Mouse (Mus musculus) hematopoietic stem cell, adult 5-6 weeks (primary cell): ENCODE results near the gene Atp8a2. TPM values are rescaled to one million over a fixed set of nuclear protein-coding genes. Genes with fewer than 3 reads are reported as not detected.
"Not testable (repeated sequence)": the region's sequence is repeated elsewhere in the genome, so short reads cannot be mapped to it uniquely, and the experiment has no call there.

ENCODE experiments used
- ATAC-seq, 2 experiments: fragments of 125-278 bp in 1 of 2; replicated peaks in 1 of 2; 2 replicates each; pipeline ENCODE4 v1.8.0; 2016 to 2017; ENCODE audit warnings: inconsistent platforms in 2 of 2, mild to moderate bottlenecking in 2 of 2, moderate number of reproducible peaks in 2 of 2, low read depth in 1 of 2, moderate TSS enrichment in 1 of 2; ENCODE audit not compliant: low FRiP score in 2 of 2, poor library complexity in 2 of 2, severe bottlenecking in 2 of 2, insufficient read depth in 1 of 2, low TSS enrichment in 1 of 2
- total RNA-seq: library from RNA; stranded (forward); fragments of 172-1452, 232-1000 nt; gene quantifications from 2 replicates; pipeline ENCODE4 v1.2.3, GENCODE M21; 2017

The Atp8a2 gene
- total RNA-seq, 1 experiment from 2014 or later: 0.84 TPM

GRCm38 (mm10) chr14:59723163-59723562, 473.8 kb downstream of the Atp8a2 start:
- no peak for ATAC-seq

- ATAC-seq: no peak
Measured at GRCm38 (mm10) chr14:59721957-59722356, 475.0 kb downstream of the Atp8a2 start.

- ATAC-seq: no peak
Measured at GRCm38 (mm10) chr14:59721356-59721755, 475.6 kb downstream of the Atp8a2 start.

- no peak for ATAC-seq
Measured at GRCm38 (mm10) chr14:59720386-59720785, 476.6 kb downstream of the Atp8a2 start.

GRCm38 (mm10) chr14:59716443-59717085, 480.4 kb downstream of the Atp8a2 start:
- not testable (repeated sequence) for ATAC-seq

- ATAC-seq: no peak
Measured at GRCm38 (mm10) chr14:59715695-59716442, 481.1 kb downstream of the Atp8a2 start.

- no peak for ATAC-seq
Measured at GRCm38 (mm10) chr14:59709505-59710335, 487.3 kb downstream of the Atp8a2 start.

- ATAC-seq: no peak
Measured at GRCm38 (mm10) chr14:59708009-59708408, 489.0 kb downstream of the Atp8a2 start.

- ATAC-seq: no peak; a peak in 1 of 4 replicates
Measured at GRCm38 (mm10) chr14:59705326-59706058, 491.5 kb downstream of the Atp8a2 start.

- ATAC-seq: no peak
Measured at GRCm38 (mm10) chr14:59701492-59701891, 495.5 kb downstream of the Atp8a2 start.

GRCm38 (mm10) chr14:59695160-59695559, 501.8 kb downstream of the Atp8a2 start:
- ATAC-seq: no peak

GRCm38 (mm10) chr14:59692164-59692563, 504.8 kb downstream of the Atp8a2 start:
- no peak; a peak in 1 of 4 replicates for ATAC-seq

- no peak for ATAC-seq
Measured at GRCm38 (mm10) chr14:59691402-59691801, 505.6 kb downstream of the Atp8a2 start.

- ATAC-seq: peak; percentile 68 to 80
Measured at GRCm38 (mm10) chr14:59690954-59691353, 506.0 kb downstream of the Atp8a2 start.

GRCm38 (mm10) chr14:59689596-59689995, 507.4 kb downstream of the Atp8a2 start:
- no peak for ATAC-seq

- no peak for ATAC-seq
Measured at GRCm38 (mm10) chr14:59686229-59686628, 510.8 kb downstream of the Atp8a2 start.

GRCm38 (mm10) chr14:59685343-59685742, 511.6 kb downstream of the Atp8a2 start:
- ATAC-seq: no peak
